Mouse (Mus musculus) liver, adult 2 months (tissue): Measurements from ENCODE around the gene St14.

Experiments used
- CTCF ChIP-seq: fragments of 200-500 bp; IDR thresholded peaks from 2 replicates; pipeline ENCODE4 v1.5.1; 2011; ENCODE audit warnings: low read depth, low read length, control low read depth
- POLR2A ChIP-seq: fragments of 200-500 bp; IDR thresholded peaks from 2 replicates; pipeline ENCODE4 v1.6.1; 2011; ENCODE audit warnings: low read length, control low read depth; ENCODE audit not compliant: insufficient read depth; ENCODE audit errors: extremely low read depth

GRCm38 (mm10) chr9:31050208-31050607, 81.4 kb downstream of the St14 start:
- no peak for TF ChIP-seq CTCF
- TF ChIP-seq POLR2A = no peak
